Mouse (Mus musculus) G1E-ER4 (cell line): ENCODE measurements around the gene Mterf2. TPM values are rescaled to one million over a fixed set of nuclear protein-coding genes. Genes with fewer than 3 reads are reported as not detected.

Experiments used
- GATA1 ChIP-seq: IDR thresholded peaks from one replicate; pipeline ENCODE4 v1.8.0; 2012; ENCODE audit warnings: low read length, inconsistent platforms
- polyA plus RNA-seq: library from polyadenylated mRNA; stranded (reverse); fragments of >175 nt; gene quantifications from 2 replicates; pipeline ENCODE4 v1.2.3, GENCODE M21; 2012

Mterf2 gene
- 0.45 and 0.78 TPM in 2 replicates for polyA plus RNA-seq

- TF ChIP-seq GATA1, result no peak
Measured at GRCm38 (mm10) chr10:85127395-85128287, at the start of gene Mterf2. Gene Mterf2, minus strand, starts transcription at chr10:85128027.

GRCm38 (mm10) chr10:85176640-85177039 lies 48.8 kb upstream of the Mterf2 start:
- TF ChIP-seq GATA1, result no peak

GRCm38 (mm10) chr10:85165306-85165705 lies 37.5 kb upstream of the Mterf2 start:
- no peak for TF ChIP-seq GATA1

- TF ChIP-seq GATA1, result no peak
Measured at GRCm38 (mm10) chr10:85164791-85165190, 37.0 kb upstream of the Mterf2 start.

- TF ChIP-seq GATA1, result no peak
Measured at GRCm38 (mm10) chr10:85161745-85162351, 34.0 kb upstream of the Mterf2 start.

GRCm38 (mm10) chr10:85159989-85160619 lies 32.3 kb upstream of the Mterf2 start:
- no peak for TF ChIP-seq GATA1

- TF ChIP-seq GATA1, result no peak
Measured at GRCm38 (mm10) chr10:85157451-85157850, 29.6 kb upstream of the Mterf2 start.

GRCm38 (mm10) chr10:85154195-85154594 lies 26.4 kb upstream of the Mterf2 start:
- TF ChIP-seq GATA1, result no peak

GRCm38 (mm10) chr10:85149226-85149625 lies 21.4 kb upstream of the Mterf2 start:
- TF ChIP-seq GATA1, result no peak

- TF ChIP-seq GATA1, result no peak
Measured at GRCm38 (mm10) chr10:85146282-85146681, 18.5 kb upstream of the Mterf2 start.

GRCm38 (mm10) chr10:85141465-85141864 lies 13.6 kb upstream of the Mterf2 start:
- TF ChIP-seq GATA1, result no peak

- TF ChIP-seq GATA1, result no peak
Measured at GRCm38 (mm10) chr10:85136573-85136972, 8.7 kb upstream of the Mterf2 start.

- TF ChIP-seq GATA1, result no peak
Measured at GRCm38 (mm10) chr10:85128453-85128852, 626 bp upstream of the Mterf2 start.

- no peak for TF ChIP-seq GATA1
Measured at GRCm38 (mm10) chr10:85125184-85125583, 2.6 kb downstream of the Mterf2 start.

- TF ChIP-seq GATA1, result no peak
Measured at GRCm38 (mm10) chr10:85114409-85114808, 13.4 kb downstream of the Mterf2 start.
